Mouse (Mus musculus) NIH3T3 (cell line): ENCODE measurements around the gene Mrgpra3.

Experiments used
- DNase-seq: peaks from one replicate; pipeline ENCODE4 v3.0.0-alpha.2; 2012; ENCODE audit warnings: low read depth

Gene Mrgpra3

DNA sequence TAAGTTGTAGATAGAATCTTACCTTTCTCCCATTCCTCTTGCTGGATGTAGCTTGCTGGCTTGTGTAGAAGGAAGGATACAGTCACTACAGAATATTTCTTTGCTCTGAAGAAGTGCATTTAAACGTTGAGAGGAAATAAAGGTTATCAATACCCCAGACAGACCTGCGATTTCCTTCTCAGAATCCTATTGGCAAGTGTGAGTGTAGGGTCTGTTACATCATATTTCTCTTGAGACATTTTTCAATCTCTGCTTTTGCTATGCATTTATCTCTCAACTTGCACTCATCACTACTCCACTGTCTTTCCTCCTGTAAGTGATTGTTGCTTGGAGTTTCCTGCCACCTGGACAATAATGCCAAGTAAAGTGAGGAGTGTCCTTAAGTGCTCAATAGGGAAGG is at the start of gene Mrgpra3:
TSS of gene Mrgpra3 (minus strand) at position 101 of the 400 bp plus-strand sequence.
- DNase-seq = no peak
